Mouse (Mus musculus) thymus, adult 2 months (tissue): ENCODE measurements around the gene Ppox.
"Not testable (repeated sequence)": the region's sequence is repeated elsewhere in the genome, so short reads cannot be mapped to it uniquely, and the experiment has no call there.

Experiments
- CTCF ChIP-seq: fragments of 200-500 bp; IDR thresholded peaks from 2 replicates; pipeline ENCODE4 v1.5.1; 2012; ENCODE audit warnings: mild to moderate bottlenecking, control low read depth, low read length, moderate library complexity, borderline replicate concordance; ENCODE audit not compliant: control insufficient read depth, poor library complexity, insufficient read depth; ENCODE audit errors: extremely low read depth
- POLR2A ChIP-seq: fragments of 200-500 bp; IDR thresholded peaks from 2 replicates; pipeline ENCODE4 v1.6.1; 2012; ENCODE audit warnings: mild to moderate bottlenecking, low read length, control low read depth, moderate library complexity; ENCODE audit not compliant: control insufficient read depth, poor library complexity, insufficient read depth; ENCODE audit errors: extremely low read depth

DNA sequence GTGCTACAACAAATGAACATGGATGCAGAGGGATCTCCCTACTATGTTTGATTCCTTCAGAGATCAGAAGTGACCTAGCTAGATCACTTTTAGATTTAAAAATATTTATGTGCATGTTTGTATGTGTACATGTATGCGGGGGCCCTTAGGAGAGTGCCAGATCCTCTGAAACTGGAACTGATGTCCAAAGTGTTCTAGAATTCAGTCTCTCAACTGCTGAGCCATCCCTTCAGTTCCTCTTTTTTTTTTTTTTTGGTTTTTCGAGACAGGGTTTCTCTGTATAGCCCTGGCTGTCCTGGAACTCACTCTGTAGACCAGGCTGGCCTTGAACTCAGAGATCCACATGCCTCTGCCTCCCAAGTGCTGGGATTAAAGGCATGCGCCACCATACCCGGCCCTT is 45.6 kb upstream of the Ppox start:
- not testable (repeated sequence) for TF ChIP-seq CTCF, POLR2A
